Mouse (Mus musculus): ENCODE data around the gene Det1. TPM values are rescaled to one million over a fixed set of nuclear protein-coding genes. Genes with fewer than 3 reads are reported as not detected.

The Det1 gene
- polyA plus RNA-seq, 1 experiment from 2014 or later, result 15.6 TPM

Small RNA genes lying within 50 kb of the gene (microRNA-seq; reads per million reads assigned to microRNA genes)
- 66.6 reads per million, percentile 45 among the genes with 10 or more reads in this experiment for gene Mir7-2

Other genes starting within 250 kb of the Det1 start
- gene Ntrk3, start 109.3 kb downstream of the Det1 start, polyA plus RNA-seq (2015; fragmentation: Nextera tagmentation; extraction: Ambion mirVana), result 3.0 and 3.3 TPM in 2 replicates
- gene Mrps11, start 64.1 kb downstream of the Det1 start, polyA plus RNA-seq (2015; fragmentation: Nextera tagmentation; extraction: Ambion mirVana), result 62.2 and 65.3 TPM in 2 replicates
- gene Mrpl46, start 63.7 kb downstream of the Det1 start, polyA plus RNA-seq (2015; fragmentation: Nextera tagmentation; extraction: Ambion mirVana), result 64.8 and 69.5 TPM in 2 replicates
- 37.9 and 39.8 TPM in 2 replicates for gene Aen, start 48.6 kb upstream of the Det1 start, polyA plus RNA-seq (2015; fragmentation: Nextera tagmentation; extraction: Ambion mirVana)
- 16.8 and 21.9 TPM in 2 replicates for gene Isg20, start 66.2 kb upstream of the Det1 start, polyA plus RNA-seq (2015; fragmentation: Nextera tagmentation; extraction: Ambion mirVana)
- gene Acan, start 206.2 kb upstream of the Det1 start, polyA plus RNA-seq (2015; fragmentation: Nextera tagmentation; extraction: Ambion mirVana), result 0.82 and 1.5 TPM in 2 replicates

All from stomach, embryonic 15.5 days (tissue).